Mouse (Mus musculus): ENCODE measurements around the gene Matk. TPM values are rescaled to one million over a fixed set of nuclear protein-coding genes. Genes with fewer than 3 reads are reported as not detected.

Gene Matk
- polyA plus RNA-seq, 1 experiment from 2014 or later: 14.8 TPM

DNA sequence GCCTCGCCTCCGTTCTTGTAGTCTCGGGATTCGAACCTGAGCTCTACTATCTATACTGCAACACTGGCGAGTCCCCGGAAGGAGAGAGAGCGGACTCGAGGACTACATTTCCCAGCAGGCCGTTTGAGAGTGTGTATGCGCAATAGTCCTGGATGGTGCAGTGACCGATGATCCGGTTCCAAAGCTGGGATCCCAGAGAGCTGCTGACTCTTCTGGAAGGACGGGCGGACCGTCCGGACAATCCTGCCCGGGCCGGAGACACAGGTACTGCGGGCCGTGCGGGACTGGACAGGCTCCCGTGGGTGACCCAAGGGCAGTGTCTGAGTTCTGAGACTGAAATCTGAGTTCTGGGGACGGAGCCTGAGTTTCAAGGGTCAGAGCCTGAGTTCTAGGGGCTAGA, 15.3 kb downstream of the Matk start:
- Histone ChIP-seq H3K4me2 (ENCODE audit: low read length) (peak overlapping the region; percentile 77), H3K9ac (replicated peaks; ENCODE audit: low read length) (peak overlapping the region; percentile 75), H3K27ac (replicated peaks; ENCODE audit: low read depth, low read length) (no peak overlapping the region; the same call in 1 of the 2 replicates), H3K36me3 (ENCODE audit: control insufficient read depth, insufficient read depth, low read length) (peaks cover 43% of the 10 kb centered on the region), H3K4me3 (replicated peaks; ENCODE audit: low read depth, low read length) (peak overlapping the region; percentile 58), H3K4me1 (ENCODE audit: control insufficient read depth, insufficient read depth, low read length) (peaks cover 12% of the 10 kb centered on the region; the same call in 1 of the 2 replicates), H3K9me3 (ENCODE audit: control insufficient read depth, low read length) (no peaks in the 10 kb centered on the region), H3K27me3 (ENCODE audit: control insufficient read depth, insufficient read depth, low read length) (no peaks in the 10 kb centered on the region)
- WGBS: 2% methylated on average over 23 of the region's 23 CpGs
- peak; percentile 92 for DNase-seq
- ATAC-seq (ENCODE audit: low FRiP score, low TSS enrichment): peak; percentile 40; the same call in 1 of the 2 replicates

DNA sequence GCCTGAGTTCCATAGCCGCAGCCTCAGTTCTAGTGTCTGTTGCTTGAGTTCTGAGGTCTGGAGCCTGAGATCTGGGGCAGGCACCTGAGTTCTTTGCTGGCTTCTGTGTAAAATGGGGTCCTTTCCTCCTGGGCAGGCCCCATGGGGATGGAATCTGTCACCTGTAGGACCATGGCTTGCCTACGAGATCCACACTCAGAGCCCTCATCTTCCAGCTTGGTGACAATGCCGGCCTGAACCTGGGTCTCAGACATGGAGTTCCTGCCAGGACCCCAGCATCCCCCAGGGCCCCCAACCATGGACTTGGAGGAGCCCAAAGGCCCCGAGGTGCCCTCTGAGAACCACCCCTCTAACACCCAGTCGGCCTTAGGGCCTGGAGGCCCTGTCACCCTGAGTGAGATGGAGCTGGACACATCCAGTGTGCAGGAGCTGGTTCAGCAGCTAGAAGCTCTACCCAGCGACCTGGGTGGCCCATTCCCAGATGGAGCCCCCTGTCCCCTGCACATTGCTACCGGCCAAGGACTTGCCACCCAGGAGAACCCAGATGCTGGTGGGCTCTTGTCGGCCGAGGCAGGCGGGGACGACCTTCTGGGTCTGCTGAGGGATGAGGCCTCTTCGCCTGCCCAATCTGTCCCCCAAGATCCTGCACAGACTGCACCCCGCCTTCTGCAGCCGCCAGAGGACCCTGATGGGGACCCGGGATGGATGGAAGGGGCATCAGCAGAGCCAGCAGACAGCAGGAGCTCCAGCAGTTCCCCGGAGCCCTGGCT, 16.1 kb downstream of the Matk start:
- H3K9ac ChIP-seq (replicated peaks; ENCODE audit: low read length): peak overlapping the region; percentile 75
- H3K27ac ChIP-seq (replicated peaks; ENCODE audit: low read depth, low read length): no peak overlapping the region; the same call in 1 of the 2 replicates
- ATAC-seq (ENCODE audit: low FRiP score, low TSS enrichment): no peak
- no peaks in the 10 kb centered on the region for H3K9me3 ChIP-seq (ENCODE audit: control insufficient read depth, low read length)
- peaks cover 12% of the 10 kb centered on the region; the same call in 1 of the 2 replicates for H3K4me1 ChIP-seq (ENCODE audit: control insufficient read depth, insufficient read depth, low read length)
- no peaks in the 10 kb centered on the region for H3K27me3 ChIP-seq (ENCODE audit: control insufficient read depth, insufficient read depth, low read length)
- peak overlapping the region; percentile 77 for H3K4me2 ChIP-seq (ENCODE audit: low read length)
- no peak for DNase-seq
- H3K4me3 ChIP-seq (replicated peaks; ENCODE audit: low read depth, low read length): peak overlapping the region; percentile 58
- H3K36me3 ChIP-seq (ENCODE audit: control insufficient read depth, insufficient read depth, low read length): peaks cover 42% of the 10 kb centered on the region
- 84% methylated on average over 16 of the region's 16 CpGs for WGBS

DNA sequence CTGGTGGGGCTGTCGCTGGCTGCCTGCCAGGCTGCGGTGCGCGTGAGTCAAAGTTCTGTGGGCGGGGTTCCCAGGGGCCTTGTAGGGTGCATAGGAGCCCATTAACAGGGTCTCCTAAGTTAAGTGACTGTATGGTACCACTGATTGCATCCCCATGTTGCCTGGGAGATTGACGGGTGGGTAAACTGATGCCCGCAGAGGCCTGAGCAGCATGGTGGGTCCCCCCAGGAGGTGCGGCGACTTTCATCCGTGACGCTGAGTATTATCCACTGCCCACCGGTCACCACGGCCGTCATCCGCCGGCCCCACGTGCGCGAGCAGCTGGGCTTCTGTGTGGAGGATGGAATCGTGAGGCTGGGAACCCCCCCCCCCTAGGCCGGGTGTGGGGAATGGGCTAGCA, 19.6 kb downstream of the Matk start:
- Histone ChIP-seq H3K9me3 (ENCODE audit: control insufficient read depth, low read length) (no peaks in the 10 kb centered on the region), H3K4me1 (ENCODE audit: control insufficient read depth, insufficient read depth, low read length) (peaks cover 8% of the 10 kb centered on the region; the same call in 1 of the 2 replicates), H3K36me3 (ENCODE audit: control insufficient read depth, insufficient read depth, low read length) (peaks cover 27% of the 10 kb centered on the region), H3K27me3 (ENCODE audit: control insufficient read depth, insufficient read depth, low read length) (no peaks in the 10 kb centered on the region), H3K4me2 (ENCODE audit: low read length) (no peak overlapping the region), H3K4me3 (replicated peaks; ENCODE audit: low read depth, low read length) (no peak overlapping the region), H3K27ac (replicated peaks; ENCODE audit: low read depth, low read length) (no peak overlapping the region), H3K9ac (replicated peaks; ENCODE audit: low read length) (no peak overlapping the region)
- DNase-seq (no peak), ATAC-seq (ENCODE audit: low FRiP score, low TSS enrichment) (no peak)
- WGBS: 95% methylated on average over 21 of the region's 21 CpGs

DNA sequence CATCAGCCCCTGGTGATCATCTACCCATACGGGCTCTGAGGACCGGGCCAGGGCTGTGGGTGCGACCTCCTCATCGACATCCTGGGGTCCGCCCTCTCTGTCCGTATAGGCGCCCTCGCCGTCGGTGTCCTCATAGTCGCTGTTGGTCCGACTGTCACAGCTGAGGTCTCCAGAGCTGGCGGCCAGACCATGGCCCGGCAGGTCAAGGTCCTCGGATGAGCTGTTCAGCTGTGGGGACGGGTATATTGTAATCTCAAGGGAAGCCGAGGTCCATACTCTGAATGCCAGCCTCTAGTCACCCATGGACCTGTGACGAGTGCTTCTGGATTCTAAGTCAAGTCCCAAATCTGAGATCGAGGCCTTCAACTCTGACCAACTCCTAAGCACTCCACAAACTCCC, 21.1 kb downstream of the Matk start:
- ATAC-seq (ENCODE audit: low FRiP score, low TSS enrichment) (no peak), DNase-seq (no peak)
- Histone ChIP-seq H3K27ac (replicated peaks; ENCODE audit: low read depth, low read length) (no peak overlapping the region), H3K36me3 (ENCODE audit: control insufficient read depth, insufficient read depth, low read length) (peaks cover 27% of the 10 kb centered on the region), H3K9ac (replicated peaks; ENCODE audit: low read length) (no peak overlapping the region), H3K4me3 (replicated peaks; ENCODE audit: low read depth, low read length) (no peak overlapping the region), H3K27me3 (ENCODE audit: control insufficient read depth, insufficient read depth, low read length) (no peaks in the 10 kb centered on the region), H3K9me3 (ENCODE audit: control insufficient read depth, low read length) (no peaks in the 10 kb centered on the region), H3K4me1 (ENCODE audit: control insufficient read depth, insufficient read depth, low read length) (no peaks in the 10 kb centered on the region), H3K4me2 (ENCODE audit: low read length) (no peak overlapping the region)
- WGBS: 95% methylated on average over 19 of the region's 19 CpGs

DNA sequence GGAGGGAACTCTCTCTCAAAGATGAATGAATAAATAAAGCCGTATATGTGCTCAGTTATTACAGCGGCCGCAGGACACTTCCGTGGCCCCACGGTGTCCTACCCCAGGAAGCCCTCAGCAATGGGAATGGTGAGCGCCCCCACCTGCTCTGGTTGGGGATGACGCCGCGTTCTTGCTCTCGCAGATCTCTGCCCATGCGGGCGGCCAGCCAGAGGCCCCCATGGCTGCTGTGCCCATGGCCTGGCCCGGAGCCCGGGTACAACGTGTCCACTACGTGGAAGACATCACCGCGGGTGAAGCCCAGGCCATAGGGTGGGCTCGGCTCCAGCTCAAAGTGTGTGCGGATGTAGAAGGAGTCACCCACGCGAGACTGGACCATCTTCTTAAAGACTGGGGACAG, 24.9 kb downstream of the Matk start:
- no peak overlapping the region for H3K9ac ChIP-seq (replicated peaks; ENCODE audit: low read length)
- 83% methylated on average over 22 of the region's 22 CpGs for WGBS
- ATAC-seq (ENCODE audit: low FRiP score, low TSS enrichment) (no peak), DNase-seq (no peak)
- no peaks in the 10 kb centered on the region for H3K9me3 ChIP-seq (ENCODE audit: control insufficient read depth, low read length)
- peaks cover 9% of the 10 kb centered on the region for H3K36me3 ChIP-seq (ENCODE audit: control insufficient read depth, insufficient read depth, low read length)
- H3K27me3 ChIP-seq (ENCODE audit: control insufficient read depth, insufficient read depth, low read length): no peaks in the 10 kb centered on the region
- no peak overlapping the region for H3K4me2 ChIP-seq (ENCODE audit: low read length)
- H3K4me1 ChIP-seq (ENCODE audit: control insufficient read depth, insufficient read depth, low read length): no peaks in the 10 kb centered on the region
- H3K27ac ChIP-seq (replicated peaks; ENCODE audit: low read depth, low read length): no peak overlapping the region
- H3K4me3 ChIP-seq (replicated peaks; ENCODE audit: low read depth, low read length): no peak overlapping the region

DNA sequence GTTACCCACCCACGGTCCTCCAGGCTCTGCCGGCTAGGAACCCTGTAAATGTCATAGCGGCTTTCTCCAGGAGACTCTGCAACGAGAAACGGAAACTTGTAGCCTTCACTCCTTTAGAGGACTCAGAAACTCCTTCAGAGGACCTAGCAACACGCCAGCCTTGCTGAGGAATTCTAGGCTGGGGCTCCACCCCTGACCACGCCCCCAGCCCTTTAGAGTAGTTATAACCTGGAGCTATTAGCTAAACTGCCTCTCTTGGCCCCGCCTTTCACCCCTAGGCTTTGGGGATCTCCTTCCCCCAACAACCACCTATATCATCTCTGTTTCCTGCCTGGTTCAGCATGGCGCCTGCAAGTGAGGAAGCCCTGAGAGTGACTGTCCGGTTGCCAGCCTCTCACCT, 26.8 kb downstream of the Matk start:
- no peak for DNase-seq
- H3K4me2 ChIP-seq (ENCODE audit: low read length): no peak overlapping the region
- WGBS: 57% methylated on average over 10 of the region's 10 CpGs
- H3K27me3 ChIP-seq (ENCODE audit: control insufficient read depth, insufficient read depth, low read length): no peaks in the 10 kb centered on the region
- H3K9ac ChIP-seq (replicated peaks; ENCODE audit: low read length): no peak overlapping the region
- no peak overlapping the region for H3K4me3 ChIP-seq (replicated peaks; ENCODE audit: low read depth, low read length)
- H3K9me3 ChIP-seq (ENCODE audit: control insufficient read depth, low read length): no peaks in the 10 kb centered on the region
- H3K36me3 ChIP-seq (ENCODE audit: control insufficient read depth, insufficient read depth, low read length): no peaks in the 10 kb centered on the region
- no peaks in the 10 kb centered on the region for H3K4me1 ChIP-seq (ENCODE audit: control insufficient read depth, insufficient read depth, low read length)
- no peak overlapping the region for H3K27ac ChIP-seq (replicated peaks; ENCODE audit: low read depth, low read length)
- no peak for ATAC-seq (ENCODE audit: low FRiP score, low TSS enrichment)

DNA sequence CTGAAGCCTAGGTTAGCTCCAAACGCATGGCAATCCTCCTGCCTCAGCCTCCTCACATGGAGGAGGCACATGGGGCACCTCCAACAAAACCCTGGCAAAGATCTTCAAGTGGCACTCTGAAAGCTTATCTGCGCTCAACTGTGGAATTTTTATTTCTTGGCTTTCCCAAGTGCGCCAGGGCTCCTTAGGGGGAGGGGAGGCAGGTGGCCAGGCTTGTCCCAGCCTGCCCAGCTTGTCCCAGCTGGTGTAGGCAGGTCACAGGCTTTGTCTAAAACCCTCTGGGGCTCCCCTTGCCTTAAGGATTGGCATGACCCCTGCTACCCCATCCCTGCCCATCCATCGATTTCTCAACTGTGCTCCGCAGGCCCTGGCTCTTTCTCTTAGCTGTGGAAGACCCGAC, 31.5 kb downstream of the Matk start:
- ATAC-seq (ENCODE audit: low FRiP score, low TSS enrichment) (no peak), DNase-seq (no peak)
- Histone ChIP-seq H3K36me3 (ENCODE audit: control insufficient read depth, insufficient read depth, low read length) (no peaks in the 10 kb centered on the region), H3K9me3 (ENCODE audit: control insufficient read depth, low read length) (no peaks in the 10 kb centered on the region), H3K27me3 (ENCODE audit: control insufficient read depth, insufficient read depth, low read length) (peaks cover 9% of the 10 kb centered on the region; the same call in 1 of the 2 replicates), H3K4me2 (ENCODE audit: low read length) (no peak overlapping the region), H3K4me3 (replicated peaks; ENCODE audit: low read depth, low read length) (no peak overlapping the region), H3K4me1 (ENCODE audit: control insufficient read depth, insufficient read depth, low read length) (0 out of 2 replicates have a peak, but pooled peaks cover 7% of the 10 kb centered on the region), H3K27ac (replicated peaks; ENCODE audit: low read depth, low read length) (no peak overlapping the region), H3K9ac (replicated peaks; ENCODE audit: low read length) (no peak overlapping the region)
- 52% methylated on average over 6 of the region's 6 CpGs for WGBS

DNA sequence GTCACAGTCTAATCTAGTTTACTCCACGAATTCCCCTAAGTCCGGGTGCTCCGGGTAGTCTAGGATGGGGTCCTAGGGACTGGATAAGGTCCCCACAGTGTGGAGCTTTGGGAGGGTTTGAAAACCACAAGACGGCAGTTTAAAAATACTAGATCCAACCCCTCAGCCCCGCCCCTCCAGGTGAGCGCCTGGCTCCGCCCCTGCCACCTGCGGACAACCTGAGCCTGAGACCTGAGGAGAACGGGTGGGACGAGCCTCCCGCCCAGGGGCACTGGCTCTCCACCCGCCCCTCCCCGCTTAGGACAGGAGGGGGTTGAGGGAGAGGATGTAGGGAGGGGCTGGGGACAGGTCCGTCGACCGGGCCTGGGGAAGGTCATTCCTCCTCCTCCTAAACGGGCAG, 32.0 kb downstream of the Matk start:
- Histone ChIP-seq H3K36me3 (ENCODE audit: control insufficient read depth, insufficient read depth, low read length) (no peaks in the 10 kb centered on the region), H3K9me3 (ENCODE audit: control insufficient read depth, low read length) (no peaks in the 10 kb centered on the region), H3K27me3 (ENCODE audit: control insufficient read depth, insufficient read depth, low read length) (peaks cover 13% of the 10 kb centered on the region; the same call in 1 of the 2 replicates), H3K4me3 (replicated peaks; ENCODE audit: low read depth, low read length) (peak overlapping the region; percentile 42; the same call in 1 of the 2 replicates), H3K9ac (replicated peaks; ENCODE audit: low read length) (no peak overlapping the region), H3K4me1 (ENCODE audit: control insufficient read depth, insufficient read depth, low read length) (0 out of 2 replicates have a peak, but pooled peaks cover 7% of the 10 kb centered on the region), H3K4me2 (ENCODE audit: low read length) (peak overlapping the region; percentile 81; the same call in 1 of the 2 replicates), H3K27ac (replicated peaks; ENCODE audit: low read depth, low read length) (no peak overlapping the region)
- ATAC-seq (ENCODE audit: low FRiP score, low TSS enrichment) (no peak), DNase-seq (no peak)
- 17% methylated on average over 17 of the region's 17 CpGs for WGBS

Data from midbrain, embryonic 14.5 days (tissue).